Mouse (Mus musculus): ENCODE measurements around the gene Ybx2. TPM values are rescaled to one million over a fixed set of nuclear protein-coding genes. Genes with fewer than 3 reads are reported as not detected.

The Ybx2 gene
- polyA plus RNA-seq, 1 experiment = 0.02 TPM

- no peaks in the 10 kb centered on the region for H3K79me2 ChIP-seq (ENCODE audit: control insufficient read depth, insufficient read depth)
- H3K79me3 ChIP-seq (ENCODE audit: low read depth) = no peaks in the 10 kb centered on the region
- no peak overlapping the region for H3K4me3 ChIP-seq (ENCODE audit: insufficient read depth, poor library complexity, severe bottlenecking)
- TF ChIP-seq CTCF (IDR thresholded peaks at IDR 0.05; ENCODE audit: control insufficient read depth, insufficient read depth, insufficient read length) (no peak), CEBPB (IDR thresholded peaks at IDR 0.05; ENCODE audit: low read depth) (no peak), FOSL1 (IDR thresholded peaks at IDR 0.05; ENCODE audit: insufficient read depth, low read length, poor library complexity, severe bottlenecking) (no peak), MAX (IDR thresholded peaks at IDR 0.05) (no peak), USF1 (IDR thresholded peaks at IDR 0.05; ENCODE audit: low read depth) (no peak), MYOD1 (IDR thresholded peaks at IDR 0.05; ENCODE audit: control insufficient read depth, insufficient read length, low read depth) (no peak), MYOG (IDR thresholded peaks at IDR 0.05; ENCODE audit: control insufficient read depth, extremely low read depth, insufficient read length) (no peak)
- H3K36me3 ChIP-seq (ENCODE audit: control insufficient read depth, insufficient read depth) = no peaks in the 10 kb centered on the region
- no peak overlapping the region for H3ac ChIP-seq (ENCODE audit: control insufficient read depth, insufficient read length, low read depth)
- H3K27me3 ChIP-seq (ENCODE audit: control insufficient read depth, insufficient read depth, insufficient read length) = peaks cover 52% of the 10 kb centered on the region
Measured at GRCm38 (mm10) chr11:69936156-69936555, 560 bp downstream of the Ybx2 start.

GRCm38 (mm10) chr11:69936714-69937347 is 1.2 kb downstream of the Ybx2 start:
- no peak for TF ChIP-seq CEBPB (IDR thresholded peaks at IDR 0.05; ENCODE audit: low read depth)
- TF ChIP-seq MAX (IDR thresholded peaks at IDR 0.05) = no peak
- no peak for TF ChIP-seq MYOG (IDR thresholded peaks at IDR 0.05; ENCODE audit: control insufficient read depth, extremely low read depth, insufficient read length)
- no peak for TF ChIP-seq USF1 (IDR thresholded peaks at IDR 0.05; ENCODE audit: low read depth)
- no peak for TF ChIP-seq MYOD1 (IDR thresholded peaks at IDR 0.05; ENCODE audit: control insufficient read depth, insufficient read length, low read depth)
- TF ChIP-seq CTCF (IDR thresholded peaks at IDR 0.05; ENCODE audit: control insufficient read depth, insufficient read depth, insufficient read length) = no peak
- TF ChIP-seq FOSL1 (IDR thresholded peaks at IDR 0.05; ENCODE audit: insufficient read depth, low read length, poor library complexity, severe bottlenecking) = no peak
- Histone ChIP-seq H3K36me3 (ENCODE audit: control insufficient read depth, insufficient read depth) (no peaks in the 10 kb centered on the region), H3K4me3 (ENCODE audit: insufficient read depth, poor library complexity, severe bottlenecking) (no peak overlapping the region), H3K79me2 (ENCODE audit: control insufficient read depth, insufficient read depth) (no peaks in the 10 kb centered on the region), H3ac (ENCODE audit: control insufficient read depth, insufficient read length, low read depth) (no peak overlapping the region), H3K79me3 (ENCODE audit: low read depth) (no peaks in the 10 kb centered on the region), H3K27me3 (ENCODE audit: control insufficient read depth, insufficient read depth, insufficient read length) (peaks cover 52% of the 10 kb centered on the region)

- TF ChIP-seq CTCF (IDR thresholded peaks at IDR 0.05; ENCODE audit: control insufficient read depth, insufficient read depth, insufficient read length) = no peak
- TF ChIP-seq MAX (IDR thresholded peaks at IDR 0.05) = no peak
- no peak for TF ChIP-seq MYOD1 (IDR thresholded peaks at IDR 0.05; ENCODE audit: control insufficient read depth, insufficient read length, low read depth)
- TF ChIP-seq USF1 (IDR thresholded peaks at IDR 0.05; ENCODE audit: low read depth) = no peak
- TF ChIP-seq MYOG (IDR thresholded peaks at IDR 0.05; ENCODE audit: control insufficient read depth, extremely low read depth, insufficient read length) = no peak
- no peak for TF ChIP-seq CEBPB (IDR thresholded peaks at IDR 0.05; ENCODE audit: low read depth)
- TF ChIP-seq FOSL1 (IDR thresholded peaks at IDR 0.05; ENCODE audit: insufficient read depth, low read length, poor library complexity, severe bottlenecking) = no peak
- Histone ChIP-seq H3K36me3 (ENCODE audit: control insufficient read depth, insufficient read depth) (no peaks in the 10 kb centered on the region), H3K79me3 (ENCODE audit: low read depth) (no peaks in the 10 kb centered on the region), H3K27me3 (ENCODE audit: control insufficient read depth, insufficient read depth, insufficient read length) (peaks cover 52% of the 10 kb centered on the region), H3K79me2 (ENCODE audit: control insufficient read depth, insufficient read depth) (no peaks in the 10 kb centered on the region), H3ac (ENCODE audit: control insufficient read depth, insufficient read length, low read depth) (no peak overlapping the region), H3K4me3 (ENCODE audit: insufficient read depth, poor library complexity, severe bottlenecking) (no peak overlapping the region)
Measured at GRCm38 (mm10) chr11:69937385-69937784, 1.8 kb downstream of the Ybx2 start.

- Histone ChIP-seq H3K36me3 (ENCODE audit: control insufficient read depth, insufficient read depth) (no peaks in the 10 kb centered on the region), H3K27me3 (ENCODE audit: control insufficient read depth, insufficient read depth, insufficient read length) (peaks cover 56% of the 10 kb centered on the region), H3ac (ENCODE audit: control insufficient read depth, insufficient read length, low read depth) (no peak overlapping the region), H3K4me3 (ENCODE audit: insufficient read depth, poor library complexity, severe bottlenecking) (no peak overlapping the region), H3K79me2 (ENCODE audit: control insufficient read depth, insufficient read depth) (no peaks in the 10 kb centered on the region), H3K79me3 (ENCODE audit: low read depth) (no peaks in the 10 kb centered on the region)
- TF ChIP-seq CEBPB (IDR thresholded peaks at IDR 0.05; ENCODE audit: low read depth) (no peak), MYOG (IDR thresholded peaks at IDR 0.05; ENCODE audit: control insufficient read depth, extremely low read depth, insufficient read length) (no peak), USF1 (IDR thresholded peaks at IDR 0.05; ENCODE audit: low read depth) (no peak), MAX (IDR thresholded peaks at IDR 0.05) (no peak), FOSL1 (IDR thresholded peaks at IDR 0.05; ENCODE audit: insufficient read depth, low read length, poor library complexity, severe bottlenecking) (no peak), CTCF (IDR thresholded peaks at IDR 0.05; ENCODE audit: control insufficient read depth, insufficient read depth, insufficient read length) (no peak), MYOD1 (IDR thresholded peaks at IDR 0.05; ENCODE audit: control insufficient read depth, insufficient read length, low read depth) (no peak)
Measured at GRCm38 (mm10) chr11:69937834-69938233, 2.2 kb downstream of the Ybx2 start.

GRCm38 (mm10) chr11:69938401-69938979 is 2.9 kb downstream of the Ybx2 start:
- no peak overlapping the region for H3K4me3 ChIP-seq (ENCODE audit: insufficient read depth, poor library complexity, severe bottlenecking)
- TF ChIP-seq MYOD1 (IDR thresholded peaks at IDR 0.05; ENCODE audit: control insufficient read depth, insufficient read length, low read depth) (no peak), MYOG (IDR thresholded peaks at IDR 0.05; ENCODE audit: control insufficient read depth, extremely low read depth, insufficient read length) (no peak), USF1 (IDR thresholded peaks at IDR 0.05; ENCODE audit: low read depth) (no peak), MAX (IDR thresholded peaks at IDR 0.05) (no peak), CEBPB (IDR thresholded peaks at IDR 0.05; ENCODE audit: low read depth) (no peak), FOSL1 (IDR thresholded peaks at IDR 0.05; ENCODE audit: insufficient read depth, low read length, poor library complexity, severe bottlenecking) (no peak), CTCF (IDR thresholded peaks at IDR 0.05; ENCODE audit: control insufficient read depth, insufficient read depth, insufficient read length) (no peak)
- H3ac ChIP-seq (ENCODE audit: control insufficient read depth, insufficient read length, low read depth) = no peak overlapping the region
- no peaks in the 10 kb centered on the region for H3K79me2 ChIP-seq (ENCODE audit: control insufficient read depth, insufficient read depth)
- H3K79me3 ChIP-seq (ENCODE audit: low read depth) = no peaks in the 10 kb centered on the region
- no peaks in the 10 kb centered on the region for H3K36me3 ChIP-seq (ENCODE audit: control insufficient read depth, insufficient read depth)
- peaks cover 61% of the 10 kb centered on the region for H3K27me3 ChIP-seq (ENCODE audit: control insufficient read depth, insufficient read depth, insufficient read length)
